Mouse (Mus musculus): ENCODE data around the gene D17H6S53E.

DNA sequence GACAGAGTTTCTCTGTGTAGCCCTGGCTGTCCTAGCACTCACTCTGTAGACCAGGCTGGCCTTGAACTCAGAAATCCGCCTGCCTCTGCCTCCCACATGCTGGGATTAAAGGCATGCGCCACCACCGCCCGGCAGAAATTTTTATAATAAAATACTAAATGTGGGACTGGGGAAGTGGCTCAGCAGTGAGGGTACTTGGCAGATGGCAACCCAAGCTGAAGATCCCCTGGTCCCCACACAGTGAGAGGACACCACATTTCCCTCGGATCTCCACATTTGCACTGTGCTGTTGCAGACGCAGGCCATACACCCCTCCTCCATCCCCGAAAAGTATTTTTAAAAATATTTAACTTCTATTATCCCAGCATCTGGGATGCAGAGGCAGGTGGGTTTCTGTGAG lies 7.3 kb downstream of the D17H6S53E start:
- no peak for TF ChIP-seq EP300 (IDR thresholded peaks at IDR 0.05; ENCODE audit: low read depth)
- no peak for TF ChIP-seq CTCF (IDR thresholded peaks at IDR 0.05; ENCODE audit: low read depth)
